Mouse (Mus musculus) embryonic facial prominence, embryonic 11.5 days (tissue): ENCODE results near the gene Cth. TPM values are rescaled to one million over a fixed set of nuclear protein-coding genes. Genes with fewer than 3 reads are reported as not detected.

Source experiments
- ATAC-seq: fragments of 200-750 bp; cut with Nextera tagmentation; replicated peaks from 2 replicates; pipeline ENCODE4 v1.8.0; 2017; ENCODE audit warnings: low read depth; ENCODE audit not compliant: insufficient number of reproducible peaks, low FRiP score, low TSS enrichment
- DNase-seq: peaks from one replicate; pipeline ENCODE4 v3.0.0-alpha.2; 2015; ENCODE audit warnings: low spot score
- H3K27ac ChIP-seq: fragments of 300-500 bp; sonication (generic); replicated peaks from 2 replicates; pipeline ENCODE4 v1.5.1; 2014; ENCODE audit warnings: mild to moderate bottlenecking, low read depth, low read length, control low read depth
- H3K27me3 ChIP-seq: fragments of 300-500 bp; sonication (generic); 2 replicates; pipeline ENCODE4 v1.6.1; 2014; ENCODE audit warnings: mild to moderate bottlenecking, low read length, moderate library complexity, mixed read lengths; ENCODE audit not compliant: control insufficient read depth, insufficient read depth
- H3K36me3 ChIP-seq: fragments of 300-500 bp; sonication (generic); replicated peaks from 2 replicates; pipeline ENCODE4 v1.6.1; 2014; ENCODE audit warnings: low read depth, mild to moderate bottlenecking, low read length, moderate library complexity, mixed read lengths; ENCODE audit not compliant: control insufficient read depth, insufficient read depth
- H3K4me1 ChIP-seq: fragments of 300-500 bp; sonication (generic); 2 replicates; pipeline ENCODE4 v1.6.1; 2014; ENCODE audit warnings: low read length, mixed read lengths; ENCODE audit not compliant: control insufficient read depth, insufficient read depth
- H3K4me2 ChIP-seq: fragments of 300-500 bp; sonication (generic); 2 replicates; pipeline ENCODE4 v1.6.1; 2014; ENCODE audit warnings: low read depth, mild to moderate bottlenecking, control low read depth, low read length, moderate library complexity
- H3K4me3 ChIP-seq: fragments of 300-500 bp; sonication (generic); 2 replicates; pipeline ENCODE4 v1.5.1; 2014; ENCODE audit warnings: low read depth, low read length, control low read depth
- H3K9ac ChIP-seq: fragments of 300-500 bp; sonication (generic); replicated peaks from 2 replicates; pipeline ENCODE4 v1.6.1; 2014; ENCODE audit warnings: mild to moderate bottlenecking, control low read depth, low read length
- H3K9me3 ChIP-seq: fragments of 300-500 bp; sonication (generic); replicated peaks from 2 replicates; pipeline ENCODE4 v1.6.1; 2016; ENCODE audit warnings: mild to moderate bottlenecking, low read length, inconsistent platforms, mixed read lengths; ENCODE audit not compliant: control insufficient read depth
- WGBS: fragments of 180-500 bp; shearing (Covaris S2); extraction: QIAGEN DNeasy Blood & Tissue Kit; methylation state at CpG from one replicate; pipeline ENCODE4 v1.1.7; 2014; 5-methylcytosine and 5-hydroxymethylcytosine counted together
- polyA plus RNA-seq: library from polyadenylated mRNA; unstranded; fragments of >200 nt; fragmentation: Nextera tagmentation; extraction: Ambion mirVana; gene quantifications from 2 replicates; pipeline ENCODE4 v1.2.1, GENCODE M21; 2014

Gene Cth
- 21.6 and 23.8 TPM in 2 replicates for polyA plus RNA-seq

- WGBS: under 1% methylated on average over 30 of the region's 30 CpGs
- H3K9ac ChIP-seq: peak within 1 kb of the TSS; percentile 63
- H3K4me2 ChIP-seq: peak within 1 kb of the TSS; percentile 56
- H3K27ac ChIP-seq: no peak within 1 kb of the TSS
- no peaks in the 10 kb centered on the region for H3K36me3 ChIP-seq
- no peaks in the 10 kb centered on the region for H3K9me3 ChIP-seq
- no peaks in the 10 kb centered on the region for H3K27me3 ChIP-seq
- ATAC-seq: peak; percentile 100
- peak; percentile 95 for DNase-seq
- no peaks in the 10 kb centered on the region for H3K4me1 ChIP-seq
- peak within 1 kb of the TSS; percentile 40 for H3K4me3 ChIP-seq
Observed at GRCm38 (mm10) chr3:157924692-157925328, at the start of gene Cth. TSS of gene Cth (minus strand) at chr3:157925077.

GRCm38 (mm10) chr3:157973236-157973635 is 48.4 kb upstream of the Cth start:
- no peaks in the 10 kb centered on the region for H3K36me3 ChIP-seq
- H3K9me3 ChIP-seq: no peaks in the 10 kb centered on the region
- H3K27me3 ChIP-seq: no peaks in the 10 kb centered on the region
- no peaks in the 10 kb centered on the region for H3K4me1 ChIP-seq
- H3K4me2 ChIP-seq: no peak overlapping the region
- 99% methylated on average over 2 of the region's 2 CpGs for WGBS
- H3K27ac ChIP-seq: no peak overlapping the region
- H3K4me3 ChIP-seq: no peak overlapping the region
- ATAC-seq: no peak
- DNase-seq: no peak
- H3K9ac ChIP-seq: no peak overlapping the region

DNA sequence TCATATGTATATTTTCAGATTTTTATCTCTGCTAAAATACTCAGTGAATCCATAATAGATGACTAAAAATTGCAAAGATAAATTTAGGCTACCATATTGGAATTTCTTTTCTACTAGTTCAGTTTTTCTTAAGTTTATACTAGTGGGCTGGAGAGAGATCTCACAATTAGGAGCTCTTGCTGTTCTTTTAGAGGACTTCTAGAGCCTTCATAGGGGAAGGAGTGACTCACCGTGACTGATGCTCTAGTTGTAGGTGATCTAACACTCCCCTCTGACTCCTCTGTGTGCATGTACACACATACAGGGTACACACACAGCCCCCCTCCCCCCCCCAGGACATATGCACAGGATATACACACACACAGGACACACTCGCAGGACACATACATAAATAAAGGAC is 46.3 kb upstream of the Cth start:
- Histone ChIP-seq H3K9ac (no peak overlapping the region), H3K27ac (no peak overlapping the region), H3K36me3 (no peaks in the 10 kb centered on the region), H3K27me3 (no peaks in the 10 kb centered on the region), H3K4me2 (no peak overlapping the region), H3K4me3 (no peak overlapping the region), H3K4me1 (no peaks in the 10 kb centered on the region), H3K9me3 (no peaks in the 10 kb centered on the region)
- ATAC-seq (no peak), DNase-seq (no peak)
- 90% methylated on average over 2 of the region's 2 CpGs for WGBS

- H3K4me3 ChIP-seq: no peak overlapping the region
- H3K4me2 ChIP-seq: no peak overlapping the region
- no peak overlapping the region for H3K9ac ChIP-seq
- H3K27me3 ChIP-seq: no peaks in the 10 kb centered on the region
- DNase-seq (no peak), ATAC-seq (no peak)
- H3K27ac ChIP-seq: no peak overlapping the region
- H3K36me3 ChIP-seq: no peaks in the 10 kb centered on the region
- no peaks in the 10 kb centered on the region for H3K9me3 ChIP-seq
- H3K4me1 ChIP-seq: no peaks in the 10 kb centered on the region
Observed at GRCm38 (mm10) chr3:157957320-157957719, 32.4 kb upstream of the Cth start.

DNA sequence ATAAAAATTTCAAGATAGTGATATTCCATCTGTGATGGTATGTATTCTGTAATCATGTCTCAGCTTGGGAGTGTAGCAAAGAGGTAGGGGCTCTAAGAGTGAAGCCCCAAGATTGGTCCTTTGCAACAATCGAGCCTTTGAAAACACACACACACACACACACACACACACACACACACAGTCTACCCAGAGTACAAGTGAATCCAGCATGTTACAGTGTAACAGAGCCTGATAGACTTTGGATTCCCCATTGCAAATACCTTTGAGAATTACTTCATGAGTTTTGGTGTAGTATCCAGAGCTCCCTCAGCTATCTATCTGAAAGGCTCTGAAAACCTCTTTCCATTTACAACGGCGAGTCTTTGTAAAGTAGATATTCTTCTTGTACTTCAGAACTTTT is 31.3 kb upstream of the Cth start:
- DNase-seq: no peak
- Histone ChIP-seq H3K4me1 (no peaks in the 10 kb centered on the region), H3K36me3 (no peaks in the 10 kb centered on the region), H3K9ac (no peak overlapping the region), H3K9me3 (no peaks in the 10 kb centered on the region), H3K4me2 (no peak overlapping the region), H3K4me3 (no peak overlapping the region), H3K27me3 (no peaks in the 10 kb centered on the region), H3K27ac (no peak overlapping the region)
- 93% methylated on average over 3 of the region's 3 CpGs for WGBS
- ATAC-seq: no peak

DNA sequence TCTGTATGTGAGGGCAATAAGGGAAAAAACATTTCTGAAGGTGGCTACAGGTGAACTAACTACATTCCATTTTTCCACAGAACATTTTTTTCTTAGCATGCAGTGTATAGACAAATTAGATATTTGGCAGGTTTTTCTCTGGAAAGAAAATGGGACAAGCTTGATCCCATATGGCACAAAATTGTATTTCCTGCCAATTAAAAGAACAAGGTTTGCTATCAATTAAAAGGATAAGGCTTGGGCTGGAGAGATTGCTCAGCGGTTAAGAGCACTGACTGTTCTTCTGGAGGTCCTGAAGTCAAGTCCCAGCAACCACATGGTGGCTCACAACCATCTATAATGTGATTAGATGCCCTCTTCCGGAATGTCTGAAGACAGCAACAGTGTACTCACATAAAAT is 30.6 kb upstream of the Cth start:
- Histone ChIP-seq H3K4me1 (no peaks in the 10 kb centered on the region), H3K27me3 (no peaks in the 10 kb centered on the region), H3K4me3 (no peak overlapping the region), H3K9me3 (no peaks in the 10 kb centered on the region), H3K27ac (no peak overlapping the region), H3K4me2 (no peak overlapping the region), H3K9ac (no peak overlapping the region), H3K36me3 (no peaks in the 10 kb centered on the region)
- DNase-seq: no peak
- 77% methylated on average over 2 of the region's 2 CpGs for WGBS
- no peak for ATAC-seq

DNA sequence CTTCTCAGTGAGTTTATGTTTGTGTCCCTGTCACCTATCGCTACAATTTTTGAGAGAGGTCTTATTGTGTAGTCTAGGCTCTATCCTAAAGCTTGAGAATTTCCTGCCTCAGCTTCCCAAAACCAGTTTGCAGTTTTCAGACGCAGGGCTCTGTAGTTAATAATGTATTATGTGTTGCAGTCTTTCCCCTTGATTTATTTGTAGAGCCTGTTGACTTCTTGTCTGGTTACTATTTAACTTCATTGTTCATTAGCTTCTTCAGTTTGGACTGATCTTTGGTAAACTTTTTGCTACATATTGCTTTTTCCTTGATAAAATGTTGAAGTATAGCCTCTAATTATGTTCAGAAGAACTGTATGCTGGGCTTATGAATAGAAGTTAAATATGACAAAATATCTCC is 27.8 kb upstream of the Cth start:
- no peaks in the 10 kb centered on the region for H3K27me3 ChIP-seq
- 94% methylated on average over 2 of the region's 2 CpGs for WGBS
- no peaks in the 10 kb centered on the region for H3K36me3 ChIP-seq
- H3K4me3 ChIP-seq: no peak overlapping the region
- no peak overlapping the region for H3K27ac ChIP-seq
- ATAC-seq (no peak), DNase-seq (no peak)
- H3K9ac ChIP-seq: no peak overlapping the region
- no peak overlapping the region for H3K4me2 ChIP-seq
- no peaks in the 10 kb centered on the region for H3K9me3 ChIP-seq
- H3K4me1 ChIP-seq: no peaks in the 10 kb centered on the region

DNA sequence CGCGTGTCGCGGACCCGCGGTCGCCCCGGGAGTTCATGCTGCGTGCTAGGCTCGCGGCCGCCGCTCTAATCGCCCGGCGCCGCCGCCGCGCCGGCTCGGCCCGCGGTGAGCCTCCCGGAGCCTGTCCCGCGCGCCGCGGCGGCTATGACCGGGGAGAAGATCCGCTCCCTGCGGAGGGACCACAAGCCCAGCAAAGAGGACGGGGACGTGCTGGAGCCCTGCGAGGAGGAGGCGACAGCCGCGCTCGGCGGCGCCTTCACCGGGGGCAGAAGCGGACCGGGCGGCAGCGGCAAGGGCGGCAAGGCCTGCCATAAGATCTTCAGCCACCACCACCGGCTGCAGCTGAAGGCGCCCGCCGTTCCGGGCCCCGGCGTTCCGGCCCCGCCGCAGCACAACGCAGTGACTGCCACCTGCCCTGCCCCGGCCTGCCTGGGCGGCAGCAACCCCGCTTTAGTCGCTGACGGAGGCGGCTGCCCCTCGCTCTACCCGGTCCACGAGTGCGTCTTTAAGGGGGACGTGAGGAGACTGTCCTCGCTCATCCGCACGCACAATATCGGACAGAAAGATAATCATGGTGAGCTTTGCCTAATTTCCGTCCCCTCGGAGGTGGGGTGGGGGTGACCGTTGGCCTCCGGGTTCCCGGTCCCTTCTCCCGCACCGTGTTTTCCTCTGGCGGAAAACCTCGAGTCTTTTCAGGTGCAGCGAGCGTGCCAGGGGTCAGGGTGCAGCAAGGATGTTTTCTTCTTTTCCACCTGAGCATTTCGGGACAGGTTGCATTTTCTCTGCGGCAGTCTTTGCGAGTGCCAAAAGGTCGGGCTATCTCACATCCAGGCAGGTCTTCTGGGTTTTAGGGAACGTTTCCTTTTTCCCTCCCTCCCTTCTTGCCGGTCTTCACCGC is 22.8 kb upstream of the Cth start:
- under 1% methylated on average over 93 of the region's 93 CpGs for WGBS
- DNase-seq: peak; percentile 25
- peak overlapping the region; percentile 79 for H3K4me2 ChIP-seq

More for the DNA sequence above, 22.8 kb upstream of the Cth start:
- Histone ChIP-seq H3K4me1 (no peaks in the 10 kb centered on the region), H3K4me3 (peak overlapping the region; percentile 96), H3K27me3 (no peaks in the 10 kb centered on the region), H3K27ac (peak overlapping the region; percentile 93), H3K36me3 (no peaks in the 10 kb centered on the region), H3K9ac (peak overlapping the region; percentile 94), H3K9me3 (no peaks in the 10 kb centered on the region)
- ATAC-seq: peak; percentile 56
